Mouse (Mus musculus) lung, postnatal 36 days (tissue): Measurements from ENCODE around the gene Fblim1.

Experiments
- DNase-seq: peaks from one replicate; pipeline ENCODE4 v3.0.0; 2022; ENCODE audit warnings: mixed read lengths

Fblim1 gene

DNA sequence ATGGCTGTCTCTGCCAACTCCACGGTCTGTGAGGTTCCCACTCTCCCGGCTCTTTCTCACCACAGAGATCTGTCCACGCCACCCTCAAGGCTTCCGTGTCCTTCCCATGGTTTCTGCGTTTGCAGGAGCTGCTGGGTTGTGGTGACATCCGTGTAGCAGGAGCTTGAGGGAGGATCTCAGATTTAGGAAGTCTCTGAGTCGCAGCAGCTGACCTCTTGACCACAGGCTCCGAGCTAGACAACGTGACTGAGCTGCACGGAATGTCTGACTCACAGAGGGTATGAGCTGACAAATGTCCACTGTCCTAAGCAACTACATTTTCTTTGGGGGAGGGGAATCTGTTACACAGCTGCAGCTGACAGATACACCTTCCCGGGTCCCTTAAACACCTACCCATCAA, at the start of gene Fblim1:
Gene Fblim1, minus strand, starts transcription at position 236 of the 400 bp plus-strand sequence.
- peak; percentile 78 for DNase-seq

DNA sequence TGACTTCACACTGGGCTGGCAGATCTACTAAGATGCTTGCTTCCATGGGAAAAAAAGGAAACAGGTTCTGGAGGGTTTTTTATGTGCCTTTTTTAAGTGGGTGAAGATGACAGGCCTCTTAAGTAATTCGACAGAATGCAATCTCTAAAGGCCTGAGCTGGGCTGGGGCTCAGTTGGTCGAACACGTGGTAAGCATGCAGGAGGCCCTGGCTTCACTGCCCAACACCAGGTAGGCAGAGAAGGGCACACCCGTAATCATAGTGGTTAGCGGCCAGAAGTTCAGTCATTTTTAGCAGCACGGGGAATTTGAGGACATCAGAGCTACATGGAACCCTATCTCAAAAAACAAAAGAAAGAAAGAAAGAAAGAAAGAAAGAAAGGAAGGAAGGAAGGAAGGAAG, 48.6 kb upstream of the Fblim1 start:
- DNase-seq: no peak

DNA sequence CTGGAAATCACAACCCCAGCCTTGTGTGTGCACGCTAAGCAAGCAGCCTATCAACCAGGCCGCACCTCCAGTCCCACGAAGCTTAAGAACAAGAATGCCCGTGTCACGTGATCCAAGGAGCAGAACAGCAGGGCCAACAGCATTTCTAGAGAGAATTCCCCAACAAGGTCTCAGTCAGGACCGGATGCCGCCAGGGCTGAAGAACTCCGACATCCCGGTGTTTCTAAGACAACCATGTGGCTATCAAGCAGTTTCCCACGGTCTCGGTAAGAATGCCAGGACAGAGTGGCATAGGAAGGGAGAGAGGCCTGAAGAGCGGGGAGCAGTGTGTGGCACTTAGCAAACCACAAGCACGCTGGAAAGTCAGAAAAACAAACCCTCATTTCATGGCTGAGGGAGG, 47.9 kb upstream of the Fblim1 start:
- peak; percentile 67 for DNase-seq

DNA sequence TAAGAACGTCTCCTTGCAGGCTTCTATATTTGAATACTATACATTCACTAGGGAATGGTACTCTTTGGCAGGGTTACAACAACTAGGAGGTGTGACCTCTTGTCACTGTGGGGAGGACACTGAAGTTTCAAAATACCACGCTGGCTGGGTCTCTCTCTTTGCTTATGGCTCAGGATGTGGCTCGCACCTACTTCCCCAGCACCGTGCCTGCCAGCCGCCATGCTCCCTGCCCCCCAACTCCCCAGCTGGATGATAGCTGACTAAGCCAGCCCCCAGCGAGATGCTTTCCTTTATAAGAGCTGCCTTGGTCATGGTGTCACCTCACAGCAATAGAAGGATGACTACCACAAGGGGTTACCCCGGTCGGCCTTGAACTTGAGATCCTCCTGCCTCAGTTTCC, 47.1 kb upstream of the Fblim1 start:
- DNase-seq: no peak

DNA sequence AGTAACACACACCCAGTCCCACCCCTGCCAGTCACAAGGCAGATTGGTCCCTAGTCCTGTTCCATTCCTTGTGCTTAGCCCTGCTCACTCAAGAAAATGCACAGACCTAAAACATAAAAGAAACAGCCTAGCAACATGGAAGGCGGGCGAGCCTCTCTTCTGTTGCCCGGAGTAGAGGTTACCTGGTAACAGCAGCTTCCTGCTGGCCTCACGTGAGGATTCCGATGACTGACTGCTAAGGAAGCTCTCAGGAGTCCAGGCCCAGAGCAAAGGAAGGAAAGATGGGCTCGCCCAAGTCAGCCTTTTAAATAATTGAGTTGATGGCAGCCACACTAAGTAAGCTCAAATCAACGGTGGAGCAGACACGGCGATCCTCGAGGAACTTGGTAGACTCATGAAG, 46.0 kb upstream of the Fblim1 start:
- DNase-seq: no peak

DNA sequence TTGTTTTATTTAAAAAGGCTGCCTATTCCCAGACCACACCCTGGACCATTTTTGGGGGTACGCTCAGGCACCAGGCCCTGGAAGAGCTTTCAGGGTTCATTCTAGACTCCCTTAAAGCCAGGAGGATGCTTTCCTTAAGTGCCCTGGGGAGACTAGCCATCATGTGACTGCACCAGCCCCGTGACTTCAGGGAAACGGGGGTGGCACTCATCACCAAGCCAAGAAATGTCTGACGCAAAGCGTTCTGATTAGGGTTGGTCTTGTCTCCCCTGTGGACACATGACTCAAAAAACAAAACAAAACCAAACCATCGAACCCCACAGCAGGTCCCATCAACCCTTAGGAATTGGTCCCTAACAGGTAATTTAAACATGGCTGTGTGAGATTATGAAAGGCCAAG, 45.4 kb upstream of the Fblim1 start:
- DNase-seq: no peak

DNA sequence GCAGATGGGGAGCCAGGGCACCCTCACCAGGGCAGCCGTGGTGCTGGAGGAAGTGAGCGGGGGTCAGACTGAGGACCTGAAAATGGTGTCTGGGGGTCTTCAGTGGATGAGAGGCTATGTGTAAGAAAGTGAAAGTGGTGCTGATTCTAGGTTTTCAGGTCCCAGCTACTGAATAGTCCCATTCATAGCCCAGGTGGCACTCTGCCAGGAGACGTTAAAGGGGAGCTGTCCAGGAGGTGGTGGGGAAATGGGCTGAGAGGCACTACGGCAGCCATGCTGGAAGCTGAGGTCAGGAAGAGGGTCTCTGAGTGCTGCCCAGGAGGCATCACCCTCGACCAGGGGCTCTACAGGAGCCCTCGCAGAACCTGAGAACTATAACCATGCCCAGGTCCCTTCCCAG, 43.3 kb upstream of the Fblim1 start:
- DNase-seq: no peak

DNA sequence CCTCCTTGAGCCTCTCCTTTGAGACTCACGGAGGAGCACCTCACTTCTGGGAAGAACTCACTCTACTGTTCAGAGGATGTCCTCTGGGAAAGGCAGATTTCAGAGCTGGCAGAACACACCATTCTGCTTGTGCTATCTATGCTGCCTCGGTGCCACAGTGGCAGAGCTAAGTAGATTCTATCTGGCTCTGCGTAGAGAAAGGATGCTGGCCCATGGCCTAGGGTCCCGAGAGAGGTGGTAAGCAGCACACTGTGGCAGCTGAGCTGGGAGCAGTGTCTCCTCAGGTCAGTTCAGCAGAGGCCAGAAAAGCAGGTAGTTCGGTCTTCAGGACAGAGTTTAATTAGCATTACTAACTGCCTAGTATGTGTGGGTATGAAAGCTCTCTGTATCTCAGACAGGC, 42.4 kb upstream of the Fblim1 start:
- no peak for DNase-seq

DNA sequence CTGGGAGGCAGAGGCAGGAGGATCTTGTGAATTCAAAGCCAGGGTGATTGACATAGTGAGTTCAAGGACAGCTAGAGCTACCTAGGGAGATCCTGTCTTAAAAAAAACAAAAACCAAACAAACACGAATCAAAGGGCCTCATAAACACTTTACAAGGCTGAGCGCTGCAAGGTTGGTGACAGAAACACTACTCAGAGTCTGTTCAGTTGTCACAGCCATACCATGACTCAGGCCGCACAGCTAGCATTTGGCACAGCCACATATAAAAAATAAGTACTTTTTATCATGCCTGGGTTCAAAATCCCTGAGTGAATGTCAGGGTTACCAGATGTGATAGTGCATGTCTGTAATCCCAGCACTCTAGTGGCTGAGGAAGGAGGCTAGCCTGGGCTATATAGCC, 41.3 kb upstream of the Fblim1 start:
- no peak for DNase-seq

DNA sequence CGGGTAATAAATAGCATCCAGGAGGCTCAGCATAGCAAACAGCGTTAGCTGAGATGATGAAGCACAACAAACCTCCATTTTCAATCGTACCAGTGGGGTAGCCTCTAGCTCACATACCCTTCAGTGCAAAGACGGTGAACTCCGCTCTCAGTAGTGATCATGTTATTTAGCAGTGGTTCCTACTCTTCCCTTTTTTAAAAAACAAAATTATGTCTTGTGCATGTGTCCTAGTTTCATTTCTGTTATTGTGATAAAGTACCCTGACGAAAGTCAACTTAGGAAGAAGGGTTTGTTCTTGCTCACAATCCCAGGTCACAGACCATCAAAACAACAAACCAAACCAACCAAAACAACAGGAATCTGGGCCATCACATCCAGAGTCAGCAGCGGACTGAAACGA, 40.1 kb upstream of the Fblim1 start:
- DNase-seq: no peak

DNA sequence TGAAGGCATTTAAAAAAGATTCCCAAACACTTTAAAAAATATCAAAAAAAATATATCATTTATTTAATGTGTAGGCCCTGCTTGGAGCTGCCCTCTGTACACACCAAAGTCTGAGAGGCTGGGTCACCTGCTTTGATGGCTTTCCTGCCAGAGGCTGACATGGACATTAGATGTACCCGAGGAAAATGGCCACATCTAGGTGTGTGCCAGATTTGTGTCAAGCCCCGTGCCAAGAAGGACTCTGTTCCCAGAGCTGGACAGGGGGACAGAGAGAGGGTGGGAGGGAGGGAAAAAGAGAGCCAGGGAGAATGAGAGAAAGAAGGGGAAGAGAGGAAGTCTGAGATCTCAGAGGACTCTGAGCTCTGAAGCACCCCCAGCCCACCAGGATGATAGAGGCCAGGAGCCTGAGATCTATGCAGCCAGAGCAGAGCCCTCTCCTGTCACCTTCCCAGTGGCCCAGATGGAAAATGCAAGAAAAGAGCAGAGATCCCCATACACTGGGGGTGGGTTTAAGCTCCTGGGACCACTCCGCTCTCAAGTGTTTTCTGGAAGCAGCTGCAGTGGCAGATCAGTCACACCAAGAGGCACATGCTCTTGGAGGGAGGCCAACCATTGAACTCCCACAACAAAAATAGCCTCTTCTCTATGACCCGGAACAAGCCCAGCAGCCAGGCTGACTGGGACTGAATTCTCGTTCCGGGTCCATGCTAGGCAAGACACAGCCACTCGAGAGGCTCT, 37.4 kb upstream of the Fblim1 start:
- DNase-seq: peak; percentile 82

DNA sequence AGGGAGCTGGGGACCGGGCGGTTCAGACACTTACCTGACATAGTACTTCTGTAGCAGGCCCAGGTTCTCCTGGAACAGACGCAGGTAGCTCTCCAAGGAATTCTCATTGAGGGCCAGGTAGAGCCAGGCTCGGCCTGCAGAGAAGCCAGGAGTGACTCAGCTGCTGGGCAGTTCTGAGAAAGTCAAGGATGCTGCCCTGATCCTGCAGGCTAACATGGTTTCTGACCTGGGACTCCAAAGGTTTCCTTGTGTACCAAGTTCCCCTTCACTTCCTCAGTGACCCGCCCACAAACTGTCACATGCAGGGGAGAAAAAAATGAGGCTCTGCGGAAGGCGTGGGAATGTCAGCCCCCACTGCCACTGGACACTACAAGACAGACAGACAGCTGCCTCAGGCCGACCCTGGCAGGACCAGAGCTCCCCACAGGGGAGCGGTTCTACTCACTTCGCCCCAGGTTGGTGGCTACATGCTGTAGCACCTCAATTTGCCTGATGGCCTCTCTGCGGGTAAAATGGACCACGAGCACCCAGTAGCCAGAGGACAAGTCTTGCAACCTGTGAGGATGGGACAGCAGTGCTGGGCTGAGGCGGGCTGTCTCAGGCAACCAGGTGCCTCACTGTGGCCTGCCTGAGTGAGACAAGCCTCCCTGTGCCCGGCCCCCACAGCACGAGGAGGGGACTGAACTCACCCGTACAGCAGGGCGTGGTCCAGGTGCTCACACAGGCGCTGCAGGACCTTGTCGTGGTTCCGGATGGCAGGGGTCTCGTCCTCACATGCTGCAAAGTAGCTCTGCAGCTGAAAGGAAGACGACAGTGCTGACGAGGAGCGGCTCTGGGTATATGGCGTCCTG, 36.3 kb upstream of the Fblim1 start:
- no peak for DNase-seq

DNA sequence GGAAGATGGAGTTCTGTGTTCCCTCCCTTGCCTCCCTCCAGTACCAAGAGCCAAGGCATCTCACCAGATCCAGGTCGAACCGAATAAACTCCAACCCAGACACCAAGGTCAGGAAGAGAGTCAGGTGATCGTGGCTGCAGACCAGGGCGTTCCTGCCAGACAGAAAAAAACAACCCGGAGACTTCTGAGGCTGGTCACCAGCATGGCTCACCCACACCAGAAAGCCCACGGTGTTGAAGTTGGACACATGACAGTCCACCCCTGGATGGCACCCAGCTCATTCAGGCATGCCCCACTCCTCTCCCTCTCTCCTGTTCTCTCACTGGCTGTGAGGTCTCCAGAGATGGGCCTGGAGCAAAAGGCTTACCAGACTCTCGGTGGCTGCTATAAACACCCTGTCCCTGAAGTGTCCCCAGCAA, 35.5 kb upstream of the Fblim1 start:
- no peak for DNase-seq

DNA sequence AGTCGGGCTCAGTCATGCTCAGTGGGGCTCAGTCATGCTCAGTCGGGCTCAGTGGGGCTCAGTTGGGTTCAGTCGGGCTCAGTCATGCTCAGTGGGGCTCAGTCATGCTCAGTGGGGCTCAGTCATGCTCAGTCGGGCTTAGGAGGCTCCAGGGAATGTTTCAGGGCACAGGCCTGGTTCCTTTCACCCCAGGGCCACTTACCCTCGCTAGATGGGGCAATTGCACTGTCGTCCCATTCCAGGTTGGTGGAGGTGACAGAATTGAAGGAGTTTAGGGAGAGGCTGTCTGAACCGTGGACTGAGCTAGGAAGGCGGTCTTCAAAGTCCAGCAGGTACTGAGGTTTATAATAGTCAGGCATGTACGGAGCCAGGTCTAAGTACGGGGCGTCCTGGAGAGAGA, 33.6 kb upstream of the Fblim1 start:
- no peak for DNase-seq

DNA sequence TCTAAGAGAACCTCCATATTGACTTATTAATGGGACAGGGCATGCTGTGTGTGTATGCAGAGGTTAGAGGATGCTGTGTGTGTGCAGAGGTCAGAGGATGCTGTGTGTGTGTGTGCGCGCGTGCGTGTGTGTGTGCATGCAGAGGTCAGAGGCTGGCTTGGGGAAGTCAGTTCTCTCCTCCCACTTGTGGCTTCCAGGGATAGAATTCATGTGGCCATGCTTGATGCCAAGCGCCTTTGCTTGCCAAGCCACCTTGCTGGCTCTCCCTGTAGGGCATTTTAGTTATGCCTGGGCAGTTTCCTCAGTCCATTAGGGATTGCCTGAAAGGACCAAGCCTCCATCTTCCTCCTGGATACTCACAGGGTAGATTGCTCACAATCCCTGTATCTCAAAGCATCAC, 30.8 kb upstream of the Fblim1 start:
- DNase-seq: no peak

DNA sequence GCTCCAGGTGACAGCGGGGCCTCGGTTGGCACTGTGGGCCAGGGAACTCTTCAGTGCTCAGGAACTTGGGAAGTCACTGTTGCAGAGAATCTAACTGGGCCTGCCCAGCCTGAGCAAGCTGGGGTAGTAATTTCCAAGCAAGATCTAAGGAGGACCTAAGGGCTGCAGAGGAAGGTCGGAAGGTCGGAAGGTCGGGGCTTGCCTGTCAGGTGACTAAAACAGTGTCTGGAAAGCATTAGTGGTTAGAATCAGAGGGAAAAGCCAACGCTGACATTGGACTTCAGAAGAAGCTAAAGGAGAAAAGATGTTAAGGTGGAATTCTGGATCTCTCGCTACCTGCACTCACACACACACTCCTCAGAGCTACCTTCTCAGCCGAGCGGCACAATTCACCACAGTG, 30.1 kb upstream of the Fblim1 start:
- no peak for DNase-seq

DNA sequence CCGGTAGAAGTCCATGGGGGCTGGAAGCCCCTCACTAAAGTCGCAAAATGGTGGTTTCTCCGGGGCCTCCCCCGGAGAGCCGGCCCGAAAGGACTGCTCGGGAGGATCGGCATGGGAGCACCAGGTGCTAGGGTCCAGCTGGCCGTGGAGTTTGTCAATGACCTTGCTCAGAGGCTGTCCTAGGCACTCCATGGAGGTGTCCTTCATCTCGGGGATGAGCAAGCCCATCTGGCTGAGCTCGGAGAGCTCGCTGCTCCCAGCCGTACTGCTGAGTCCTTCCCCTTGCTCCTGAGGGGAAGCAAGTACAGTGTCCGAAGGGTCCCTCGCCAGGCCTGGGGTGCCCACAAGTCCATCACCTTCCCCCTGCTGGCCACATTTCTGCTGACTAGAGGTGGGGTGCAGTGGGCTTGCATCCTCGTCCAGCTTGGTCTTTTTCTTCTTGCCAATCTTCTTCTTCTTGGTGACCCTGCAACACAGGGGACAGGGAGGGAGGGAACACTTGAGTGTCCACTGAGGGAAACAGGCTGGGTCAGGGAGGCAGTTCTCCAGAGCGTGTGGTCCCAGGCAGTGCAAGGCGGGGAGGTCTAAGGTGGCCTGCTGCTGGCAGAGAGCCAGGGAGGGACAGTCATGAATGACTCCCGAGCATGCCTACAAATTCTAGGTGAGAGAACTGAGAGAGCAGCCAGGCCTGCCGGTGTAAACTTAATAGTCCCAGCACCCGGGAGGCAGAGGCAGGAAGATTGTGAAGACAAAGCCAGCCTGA, 26.4 kb upstream of the Fblim1 start:
- DNase-seq: peak; percentile 68

DNA sequence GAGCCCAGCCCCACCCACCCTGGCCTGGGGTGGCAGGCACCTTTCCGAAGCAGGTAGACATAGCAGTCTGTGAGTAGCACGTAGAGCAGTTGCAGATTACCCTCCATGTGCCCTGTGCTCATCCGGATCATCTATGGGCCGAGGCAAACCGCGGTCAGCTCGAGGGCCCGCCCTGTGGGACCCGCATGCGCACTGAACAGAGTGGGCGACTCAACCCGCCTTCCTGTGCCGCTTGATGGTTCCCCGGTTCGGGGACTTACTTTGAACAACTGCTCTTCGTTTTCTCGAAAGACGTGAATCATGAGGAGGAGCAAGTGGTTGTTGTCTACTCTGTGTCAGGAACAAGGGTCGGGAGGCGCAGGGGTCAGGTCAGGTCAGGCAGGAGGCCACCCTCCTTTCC, 25.4 kb upstream of the Fblim1 start:
- no peak for DNase-seq

DNA sequence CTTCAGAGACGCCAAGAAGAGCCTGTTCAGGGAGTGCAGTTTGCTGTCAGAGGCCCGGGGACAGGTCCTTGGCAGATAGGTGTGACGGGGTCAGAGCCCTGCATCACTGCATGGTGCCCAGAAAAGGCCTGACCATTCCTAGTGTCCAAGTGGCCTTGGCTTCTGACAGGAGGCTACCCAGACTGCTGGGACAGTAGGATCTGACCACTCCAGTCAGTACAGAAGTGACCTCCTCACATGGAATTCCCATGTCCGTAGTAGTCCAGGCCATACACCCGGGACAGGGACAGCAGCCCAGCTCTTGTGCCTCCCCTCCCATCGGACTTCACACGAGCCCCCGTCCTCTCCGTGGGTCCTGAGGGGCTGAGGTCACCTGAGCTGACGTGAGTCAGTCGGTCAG, 24.1 kb upstream of the Fblim1 start:
- no peak for DNase-seq

DNA sequence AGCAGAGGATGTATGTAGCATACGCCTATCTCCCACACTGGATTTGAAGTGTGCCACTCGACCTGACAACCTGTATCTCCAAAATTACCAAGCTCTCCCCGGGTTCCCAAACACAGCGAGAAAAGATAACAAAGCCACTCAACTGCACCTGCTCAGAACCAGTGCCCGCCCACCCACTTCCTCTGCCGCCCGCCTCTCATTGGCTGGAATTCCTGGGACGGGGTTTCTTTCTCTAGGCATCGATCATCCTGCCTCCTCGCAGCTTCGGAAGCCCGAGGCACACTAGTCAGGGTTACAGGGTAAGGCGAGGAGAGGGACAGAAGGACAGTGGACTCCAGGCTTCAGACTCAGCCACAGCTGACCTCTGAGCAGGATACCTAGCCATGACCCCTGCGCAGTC, 22.8 kb upstream of the Fblim1 start:
- no peak for DNase-seq

DNA sequence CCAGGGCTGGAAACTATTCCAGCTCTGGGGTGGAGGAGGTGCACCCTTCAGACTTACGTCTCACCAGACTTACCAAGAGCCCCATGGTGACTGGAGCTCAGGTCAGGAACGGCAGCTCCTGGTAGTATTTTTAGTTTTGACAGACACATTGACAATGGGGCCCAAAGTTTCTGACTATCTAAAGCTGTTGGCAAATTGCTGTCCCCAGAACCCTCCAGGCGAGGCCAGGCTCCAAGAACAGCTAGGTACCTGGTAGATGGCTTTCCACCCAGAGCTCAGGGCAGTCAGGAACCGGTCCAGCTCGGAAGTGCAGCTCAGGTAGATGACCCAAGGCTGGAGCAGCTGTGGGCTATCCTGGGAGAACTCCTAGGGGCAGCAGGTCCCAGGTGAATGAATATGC, 21.6 kb upstream of the Fblim1 start:
- DNase-seq: no peak

DNA sequence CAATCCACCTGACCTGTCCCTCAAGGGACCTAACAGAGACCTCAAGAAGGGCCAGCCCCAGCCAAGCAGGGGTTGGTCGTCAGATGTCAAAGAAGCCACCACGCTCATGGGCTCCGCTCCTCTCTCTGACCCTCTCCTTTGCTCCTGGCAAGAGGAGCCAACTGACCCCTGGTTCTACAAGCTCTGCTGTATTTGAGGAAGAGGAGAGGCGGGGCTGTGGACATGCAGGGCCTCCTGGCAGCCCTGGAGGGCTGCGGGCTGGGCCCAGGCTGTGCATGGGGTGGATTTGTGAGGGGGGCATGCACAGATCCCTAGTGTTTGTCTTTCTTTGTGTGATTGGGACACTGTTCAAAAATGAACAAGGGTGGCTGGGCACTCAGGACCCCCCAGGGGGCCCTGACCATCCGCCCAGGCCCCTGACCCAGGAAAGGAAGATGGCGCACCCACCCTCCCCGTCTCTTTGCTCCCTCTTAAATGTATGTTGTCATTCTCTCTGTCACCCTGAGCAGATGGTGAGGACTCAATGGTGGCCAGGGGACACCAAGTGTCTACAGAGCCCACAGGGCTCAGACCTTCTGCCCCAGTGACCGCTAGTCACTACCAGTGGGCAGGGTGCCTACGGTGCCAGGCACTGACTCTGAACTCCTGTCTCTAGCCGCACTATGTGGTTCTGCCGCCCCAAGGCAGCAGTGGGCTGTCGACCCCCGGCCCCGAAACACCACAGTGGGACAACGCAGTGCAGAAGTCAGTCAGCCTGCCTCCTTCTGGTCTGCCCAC, 20.1 kb upstream of the Fblim1 start:
- DNase-seq: no peak
